25 mouse cellular contexts compared by ENCODE assay signal in genomic region chr4:87055768-87056167, GRCm38 (mm10).
"Had no signal": no experiment of that assay in that cellular context is flagged by ENCODE, and none has a peak within 500 bp of the region (broad histone marks: within the 10 kb centered on the region; RNA-seq: fewer than 3 reads in every experiment).

No protein-coding gene starts in this region.

- DNase-seq: gastrocnemius, postnatal 14 days; gastrocnemius, postnatal 36 days; heart, adult 11 months; heart, adult 2 months; heart, postnatal 14 days; heart, postnatal 36 days; kidney, adult 11 months; kidney, adult 2 months; kidney, adult 9 months; kidney, postnatal 14 days; kidney, postnatal 36 days; layer of hippocampus, postnatal 36 days; left cerebral cortex, postnatal 4 days had no signal

- H3K36me3 ChIP-seq: heart, embryonic 13.5 days; heart, embryonic 15.5 days; hindbrain, embryonic 13.5 days; hindbrain, embryonic 15.5 days; kidney, embryonic 15.5 days; limb, embryonic 13.5 days; limb, embryonic 15.5 days; liver, embryonic 12.5 days had no signal

- H3K4me2 ChIP-seq: heart, embryonic 11.5 days; heart, embryonic 13.5 days; heart, embryonic 15.5 days; hindbrain, embryonic 13.5 days; hindbrain, embryonic 15.5 days; kidney, embryonic 15.5 days; limb, embryonic 13.5 days; limb, embryonic 15.5 days; liver, embryonic 12.5 days had no signal

- H3K27me3 ChIP-seq: heart, embryonic 13.5 days; heart, embryonic 15.5 days; hindbrain, embryonic 13.5 days; hindbrain, embryonic 15.5 days; kidney, embryonic 15.5 days; limb, embryonic 13.5 days; limb, embryonic 15.5 days; liver, embryonic 12.5 days had no signal

- H3K27ac ChIP-seq: heart, adult 2 months; heart, embryonic 13.5 days; heart, embryonic 15.5 days; hindbrain, embryonic 13.5 days; hindbrain, embryonic 15.5 days; hindbrain, postnatal 0 days; kidney, embryonic 15.5 days; kidney, postnatal 0 days; limb, embryonic 13.5 days; limb, embryonic 15.5 days; liver, embryonic 12.5 days; liver, embryonic 14.5 days had no signal

- H3K4me3 ChIP-seq: heart, adult 2 months; heart, embryonic 13.5 days; heart, embryonic 15.5 days; hindbrain, embryonic 13.5 days; hindbrain, embryonic 15.5 days; kidney, embryonic 15.5 days; limb, embryonic 13.5 days; limb, embryonic 15.5 days; liver, embryonic 12.5 days had no signal

- H3K4me1 ChIP-seq: heart, embryonic 15.5 days; kidney, embryonic 15.5 days; limb, embryonic 13.5 days; limb, embryonic 15.5 days; liver, embryonic 12.5 days had no signal

- H3K9ac ChIP-seq: heart, embryonic 13.5 days; heart, embryonic 15.5 days; hindbrain, embryonic 13.5 days; hindbrain, embryonic 15.5 days; kidney, embryonic 15.5 days; limb, embryonic 13.5 days; limb, embryonic 15.5 days; liver, embryonic 12.5 days; liver, embryonic 14.5 days had no signal

- H3K9me3 ChIP-seq: heart, embryonic 13.5 days; heart, embryonic 15.5 days; hindbrain, embryonic 13.5 days; hindbrain, embryonic 15.5 days; kidney, embryonic 15.5 days; limb, embryonic 13.5 days; limb, embryonic 15.5 days; liver, embryonic 12.5 days had no signal
